Mouse (Mus musculus) cerebellum, postnatal 36 days (tissue): ENCODE measurements around the gene Cerkl.

Experiments used
- DNase-seq, 2 experiments: peaks; one replicate each; pipeline ENCODE4 v3.0.0; 2021 to 2022; ENCODE audit warnings: mixed read lengths in 2 of 2

Gene Cerkl

DNA sequence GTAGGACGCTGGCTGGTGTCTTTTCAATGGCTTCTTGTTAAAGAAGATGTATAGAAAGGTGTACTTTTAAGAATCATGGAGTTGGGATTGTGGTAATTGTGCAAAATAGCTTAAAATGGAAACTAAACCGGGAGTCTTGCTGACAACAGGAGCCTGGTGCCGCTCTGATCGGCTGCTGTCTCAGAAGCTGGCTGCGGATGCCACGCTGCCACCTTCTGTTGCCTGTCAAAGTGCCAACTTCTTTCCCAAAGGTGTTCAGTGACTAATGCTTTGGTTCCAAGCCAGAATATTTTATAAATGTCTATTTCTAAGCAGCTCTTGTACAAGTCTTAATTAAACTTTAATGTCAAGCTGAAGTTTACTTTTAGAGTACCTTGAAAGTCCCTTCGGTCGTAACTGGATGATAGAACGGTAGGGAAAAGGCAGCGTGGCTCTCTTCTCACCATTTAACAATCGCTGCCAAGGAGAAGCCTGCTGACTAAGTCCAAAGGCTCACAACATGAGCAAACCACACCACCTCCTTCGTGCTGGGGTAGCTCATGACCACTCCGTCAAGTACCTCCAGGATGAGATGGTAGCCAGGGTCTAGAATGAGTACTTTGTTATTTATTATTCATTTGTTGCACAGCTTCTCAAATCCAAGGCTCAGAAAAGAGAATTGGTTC is 147.0 kb downstream of the Cerkl start:
- peak; percentile 72 to 73 for DNase-seq

DNA sequence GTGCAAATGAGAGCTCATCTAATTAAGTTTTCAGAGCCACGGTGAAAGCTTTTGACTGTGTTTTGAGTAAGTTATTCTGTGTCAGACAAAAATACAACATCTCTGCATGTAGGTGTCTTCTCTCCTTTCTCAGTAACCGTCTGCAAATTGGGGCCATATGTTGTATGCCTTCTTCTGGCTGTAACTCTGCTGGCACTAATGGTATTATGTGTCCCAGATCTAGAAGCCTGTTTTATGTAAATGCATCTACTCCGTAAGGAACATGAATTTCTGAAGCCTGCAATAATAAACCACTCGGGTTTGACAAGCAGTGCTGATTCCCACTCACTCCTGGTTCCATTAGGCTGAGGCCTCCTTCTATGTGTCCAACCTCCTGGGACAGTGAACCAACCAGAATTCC is 149.0 kb downstream of the Cerkl start:
- no peak for DNase-seq

DNA sequence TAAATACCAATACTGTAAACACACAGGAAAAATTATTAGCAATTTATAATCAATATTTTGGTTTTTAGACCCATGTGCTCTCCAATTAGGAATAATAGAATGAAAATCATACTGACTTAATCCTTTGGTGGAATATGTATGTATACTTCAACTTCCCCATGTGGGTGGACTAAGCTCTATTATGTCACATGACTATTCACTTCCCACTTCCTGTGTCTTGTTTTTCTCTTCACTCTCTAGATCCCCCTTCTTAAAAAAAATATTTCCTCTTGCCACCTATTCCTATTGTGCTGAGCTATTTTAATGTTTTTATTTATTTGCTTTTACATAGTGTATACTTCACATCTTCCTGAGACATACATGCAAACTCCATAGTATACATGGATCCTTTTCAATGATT is 154.2 kb downstream of the Cerkl start:
- DNase-seq = no peak

DNA sequence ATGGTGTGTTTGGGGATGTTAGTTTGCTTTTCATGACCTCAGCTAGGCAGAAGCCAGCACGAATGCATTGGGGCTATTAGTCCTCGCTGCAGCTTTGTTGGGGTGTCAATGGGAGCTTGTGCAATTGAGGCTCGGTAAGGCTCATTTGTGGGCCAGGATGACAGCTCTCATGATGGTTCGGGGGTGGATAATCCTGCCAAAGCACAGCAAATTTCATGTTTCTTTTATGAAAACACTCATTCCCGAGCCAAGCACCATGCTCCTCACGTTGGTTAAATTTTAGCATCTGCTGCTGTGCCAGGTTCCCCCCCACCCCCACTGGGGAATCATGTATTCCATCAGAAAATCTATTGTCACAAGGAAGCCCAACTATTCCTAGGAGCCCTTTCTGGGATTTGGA is 164.2 kb downstream of the Cerkl start:
- DNase-seq = no peak

DNA sequence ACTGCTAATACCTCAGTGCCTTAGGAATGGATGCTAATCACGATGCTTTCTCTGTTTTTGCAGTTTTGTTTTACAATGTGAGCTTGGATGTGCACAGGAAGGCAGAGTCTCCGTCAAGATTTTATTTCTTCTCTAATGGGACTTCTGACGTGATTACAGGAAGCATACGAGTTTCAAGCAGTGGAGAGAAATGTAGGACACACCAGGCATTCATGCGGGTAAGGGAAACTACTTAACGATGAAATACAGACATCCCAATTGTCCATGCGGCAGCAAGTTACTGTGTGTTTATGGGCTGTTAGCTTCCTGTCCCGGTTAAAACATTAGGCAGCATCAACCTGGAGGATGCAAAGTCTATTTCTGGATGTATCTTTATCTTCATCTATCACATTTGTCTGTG is 164.7 kb downstream of the Cerkl start:
- no peak for DNase-seq

DNA sequence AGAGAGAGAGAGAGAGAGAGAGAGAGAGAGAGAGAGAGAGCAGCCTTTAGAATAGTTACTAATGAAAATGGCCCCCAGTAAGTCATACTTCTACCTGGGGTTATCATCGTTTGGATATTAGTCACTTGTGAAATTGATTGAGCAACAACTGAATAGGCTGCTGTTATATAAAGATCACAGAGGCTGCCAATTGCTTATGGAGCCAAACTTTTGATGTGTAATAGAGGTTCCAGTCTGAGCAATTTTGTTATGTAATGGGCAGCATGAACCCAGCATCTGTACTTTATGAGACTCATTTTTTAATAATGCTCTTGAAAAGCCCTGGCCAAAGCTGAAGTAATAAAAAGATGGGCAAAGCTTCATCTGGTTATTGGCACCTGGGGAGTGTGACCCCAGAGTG is 166.4 kb downstream of the Cerkl start:
- DNase-seq = no peak

DNA sequence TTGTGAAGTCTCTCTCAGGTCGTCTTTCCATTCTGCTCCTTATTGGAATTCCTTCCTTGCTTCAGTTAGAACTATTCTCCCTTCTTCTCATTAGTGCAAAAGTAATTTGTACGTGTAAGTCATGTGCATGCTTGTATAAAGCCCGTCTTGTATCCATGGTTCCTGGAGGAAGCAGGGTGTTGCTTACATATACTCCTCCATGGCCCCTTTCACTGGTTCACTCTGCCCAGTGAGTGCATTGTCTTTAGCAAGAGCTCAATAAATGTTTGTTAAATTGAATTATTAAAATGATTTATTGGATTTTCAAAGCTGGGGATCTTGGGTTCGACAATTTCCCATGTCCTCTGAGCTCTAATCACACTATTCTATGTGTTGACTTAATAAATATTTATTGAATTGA is 172.4 kb downstream of the Cerkl start:
- no peak for DNase-seq
